Mouse (Mus musculus): Measurements from ENCODE around the gene Gpr15.

Gene Gpr15

GRCm38 (mm10) chr16:58700816-58701424 is 17.9 kb downstream of the Gpr15 start:
- no peak for DNase-seq

GRCm38 (mm10) chr16:58700174-58700573 is 18.7 kb downstream of the Gpr15 start:
- no peak for DNase-seq

GRCm38 (mm10) chr16:58697261-58697660 is 21.6 kb downstream of the Gpr15 start:
- no peak for DNase-seq

- DNase-seq: no peak
These were observed 22.1 kb downstream of the Gpr15 start for GRCm38 (mm10) chr16:58696796-58697195.

- no peak for DNase-seq
These were observed 24.8 kb downstream of the Gpr15 start for GRCm38 (mm10) chr16:58694091-58694490.

- DNase-seq: no peak
These were observed 28.5 kb downstream of the Gpr15 start for GRCm38 (mm10) chr16:58690322-58690732.

GRCm38 (mm10) chr16:58689555-58690169 is 29.2 kb downstream of the Gpr15 start:
- no peak for DNase-seq

GRCm38 (mm10) chr16:58688534-58688933 is 30.3 kb downstream of the Gpr15 start:
- DNase-seq: no peak

GRCm38 (mm10) chr16:58685548-58686537 is 33.0 kb downstream of the Gpr15 start:
- DNase-seq: no peak

- no peak for DNase-seq
These were observed 34.3 kb downstream of the Gpr15 start for GRCm38 (mm10) chr16:58684537-58684936.

- DNase-seq: no peak
These were observed 35.0 kb downstream of the Gpr15 start for GRCm38 (mm10) chr16:58683911-58684310.

GRCm38 (mm10) chr16:58682870-58683269 is 36.0 kb downstream of the Gpr15 start:
- no peak for DNase-seq

GRCm38 (mm10) chr16:58682046-58682445 is 36.8 kb downstream of the Gpr15 start:
- no peak for DNase-seq

- DNase-seq: no peak
These were observed 40.2 kb downstream of the Gpr15 start for GRCm38 (mm10) chr16:58678660-58679059.

- DNase-seq: no peak
These were observed 41.4 kb downstream of the Gpr15 start for GRCm38 (mm10) chr16:58677491-58677890.

GRCm38 (mm10) chr16:58676633-58677032 is 42.2 kb downstream of the Gpr15 start:
- no peak for DNase-seq

- DNase-seq: no peak
These were observed 42.7 kb downstream of the Gpr15 start for GRCm38 (mm10) chr16:58676156-58676555.

- no peak for DNase-seq
These were observed 43.6 kb downstream of the Gpr15 start for GRCm38 (mm10) chr16:58675256-58675655.

- no peak for DNase-seq
These were observed 45.0 kb downstream of the Gpr15 start for GRCm38 (mm10) chr16:58673811-58674410.

GRCm38 (mm10) chr16:58672396-58672795 is 46.5 kb downstream of the Gpr15 start:
- no peak for DNase-seq

GRCm38 (mm10) chr16:58671212-58671985 is 47.5 kb downstream of the Gpr15 start:
- DNase-seq: no peak

GRCm38 (mm10) chr16:58670643-58671042 is 48.2 kb downstream of the Gpr15 start:
- no peak for DNase-seq
